Mouse (Mus musculus) MEL (cell line): ENCODE measurements around the gene Dhx30. TPM values are rescaled to one million over a fixed set of nuclear protein-coding genes. Genes with fewer than 3 reads are reported as not detected.

Experiments used
- DNase-seq: peaks from one replicate; pipeline ENCODE4 v3.0.0; 2011; ENCODE audit warnings: low read depth, low spot score
- H3K27ac ChIP-seq: 2 replicates; pipeline ENCODE4 v1.5.1; 2012; ENCODE audit warnings: low read depth, mild to moderate bottlenecking, control low read depth, low read length, moderate library complexity; ENCODE audit not compliant: control insufficient read depth
- H3K27me3 ChIP-seq, 2 experiments: fragments of 150-350 bp in 1 of 2; sonication (generic) in 1 of 2; 2 replicates each; pipeline ENCODE4 v1.6.1; 2012; ENCODE audit warnings: low read length in 2 of 2, mild to moderate bottlenecking in 2 of 2, improper control_type of control experiment in 1 of 2, moderate library complexity in 1 of 2; ENCODE audit not compliant: insufficient read depth in 2 of 2, control insufficient read depth in 1 of 2
- H3K36me3 ChIP-seq, 2 experiments: 2 replicates each; pipeline ENCODE4 v1.6.1; 2012 to 2014; ENCODE audit warnings: low read length in 2 of 2, improper control_type of control experiment in 1 of 2, inconsistent platforms in 1 of 2, mild to moderate bottlenecking in 1 of 2; ENCODE audit not compliant: insufficient read depth in 2 of 2, control insufficient read depth in 1 of 2
- H3K4me1 ChIP-seq, 2 experiments: fragments of 150-350 bp in 1 of 2; sonication (generic) in 1 of 2; 2 replicates each; pipeline ENCODE4 v1.6.1; 2012; ENCODE audit warnings: low read length in 2 of 2, improper control_type of control experiment in 1 of 2, mild to moderate bottlenecking in 1 of 2; ENCODE audit not compliant: insufficient read depth in 2 of 2, control insufficient read depth in 1 of 2
- H3K4me3 ChIP-seq, 2 experiments: fragments of 150-350 bp in 1 of 2; sonication (generic) in 1 of 2; 2 replicates each; pipeline ENCODE4 v1.5.1; 2012; ENCODE audit warnings: low read depth in 2 of 2, low read length in 2 of 2, mild to moderate bottlenecking in 2 of 2, moderate library complexity in 2 of 2, control low read depth in 1 of 2, improper control_type of control experiment in 1 of 2; ENCODE audit not compliant: control insufficient read depth in 1 of 2, insufficient read depth in 1 of 2
- H3K79me2 ChIP-seq: 2 replicates; pipeline ENCODE4 v1.6.1; 2012; ENCODE audit warnings: mild to moderate bottlenecking, low read length, moderate library complexity; ENCODE audit not compliant: control insufficient read depth, poor library complexity, insufficient read depth
- H3K9ac ChIP-seq: 2 replicates; pipeline ENCODE4 v1.6.1; 2012; ENCODE audit warnings: low read depth, mild to moderate bottlenecking, control low read depth, low read length, moderate library complexity; ENCODE audit not compliant: control insufficient read depth, poor library complexity, severe bottlenecking
- H3K9me3 ChIP-seq: fragments of 150-350 bp; sonication (generic); replicated peaks from 2 replicates; pipeline ENCODE4 v1.6.1; 2012; ENCODE audit warnings: mild to moderate bottlenecking, low read length, improper control_type of control experiment, moderate library complexity; ENCODE audit not compliant: insufficient read depth
- E2F4 ChIP-seq: IDR thresholded peaks from 2 replicates; pipeline ENCODE4 v1.6.1; 2011; ENCODE audit warnings: low read depth, low read length, improper control_type of control experiment, borderline replicate concordance
- ELF1 ChIP-seq: IDR thresholded peaks from 2 replicates; pipeline ENCODE4 v1.6.1; 2014; ENCODE audit warnings: low read depth, mild to moderate bottlenecking, inconsistent platforms, low read length, improper control_type of control experiment, moderate library complexity
- EP300 ChIP-seq, 2 experiments: IDR thresholded peaks; 2 replicates each; pipeline ENCODE4 v1.6.1; 2011; ENCODE audit warnings: improper control_type of control experiment in 2 of 2, low read length in 2 of 2, low read depth in 1 of 2, mild to moderate bottlenecking in 1 of 2
- ETS1 ChIP-seq: IDR thresholded peaks from 2 replicates; pipeline ENCODE4 v1.6.1; 2012; ENCODE audit warnings: low read depth, mild to moderate bottlenecking, inconsistent platforms, low read length, improper control_type of control experiment, moderate library complexity
- GABPA ChIP-seq: IDR thresholded peaks from 2 replicates; pipeline ENCODE4 v1.6.1; 2012; ENCODE audit warnings: low read depth, mild to moderate bottlenecking, inconsistent platforms, low read length, improper control_type of control experiment, moderate library complexity
- GATA1 ChIP-seq: IDR thresholded peaks from 2 replicates; pipeline ENCODE4 v1.6.1; 2011; ENCODE audit warnings: low read depth, low read length, improper control_type of control experiment
- JUND ChIP-seq: IDR thresholded peaks from 2 replicates; pipeline ENCODE4 v1.6.1; 2011; ENCODE audit warnings: low read depth, mild to moderate bottlenecking, improper control_type of control experiment, low read length
- KAT2A ChIP-seq: conservative IDR thresholded peaks from 2 replicates; pipeline ENCODE4 v1.6.1; 2012; ENCODE audit warnings: low read depth, low read length, improper control_type of control experiment, inconsistent platforms
- MAFK ChIP-seq: IDR thresholded peaks from 2 replicates; pipeline ENCODE4 v1.6.1; 2011; ENCODE audit warnings: low read depth, mild to moderate bottlenecking, low read length, improper control_type of control experiment, borderline replicate concordance
- MAZ ChIP-seq: IDR thresholded peaks from 2 replicates; pipeline ENCODE4 v1.6.1; 2012; ENCODE audit warnings: low read depth, mild to moderate bottlenecking, inconsistent platforms, low read length, improper control_type of control experiment
- MEF2A ChIP-seq: IDR thresholded peaks from 2 replicates; pipeline ENCODE4 v1.6.1; 2014; ENCODE audit warnings: low read depth, mild to moderate bottlenecking, inconsistent platforms, low read length, improper control_type of control experiment; ENCODE audit not compliant: poor library complexity, insufficient replicate concordance, severe bottlenecking; ENCODE audit errors: extremely low read depth
- MXI1 ChIP-seq: IDR thresholded peaks from 2 replicates; pipeline ENCODE4 v1.6.1; 2011; ENCODE audit warnings: mild to moderate bottlenecking, low read depth, low read length, improper control_type of control experiment
- MYB ChIP-seq: IDR thresholded peaks from 2 replicates; pipeline ENCODE4 v1.6.1; 2011; ENCODE audit warnings: mild to moderate bottlenecking, low read depth, low read length, improper control_type of control experiment
- MYC ChIP-seq: IDR thresholded peaks from 2 replicates; pipeline ENCODE4 v1.6.1; 2011; ENCODE audit warnings: low read depth, mild to moderate bottlenecking, low read length, improper control_type of control experiment, moderate library complexity
- NRF1 ChIP-seq: IDR thresholded peaks from 2 replicates; pipeline ENCODE4 v1.6.1; 2014; ENCODE audit warnings: low read depth, mild to moderate bottlenecking, inconsistent platforms, low read length, improper control_type of control experiment, moderate library complexity; ENCODE audit not compliant: poor library complexity, insufficient read depth, severe bottlenecking
- POLR2AphosphoS5 ChIP-seq: IDR thresholded peaks from 2 replicates; pipeline ENCODE4 v1.6.1; 2012; ENCODE audit warnings: low read depth, borderline replicate concordance, mild to moderate bottlenecking, inconsistent platforms, low read length, moderate library complexity, mixed read lengths
- RAD21 ChIP-seq: IDR thresholded peaks from 2 replicates; pipeline ENCODE4 v1.6.1; 2011; ENCODE audit warnings: mild to moderate bottlenecking, low read depth, low read length, improper control_type of control experiment
- RCOR1 ChIP-seq: IDR thresholded peaks from 2 replicates; pipeline ENCODE4 v1.6.1; 2012; ENCODE audit warnings: low read depth, mild to moderate bottlenecking, inconsistent platforms, low read length, improper control_type of control experiment
- SIN3A ChIP-seq: IDR thresholded peaks from 2 replicates; pipeline ENCODE4 v1.6.1; 2012; ENCODE audit warnings: low read length, improper control_type of control experiment, inconsistent platforms
- SMC3 ChIP-seq: IDR thresholded peaks from 2 replicates; pipeline ENCODE4 v1.6.1; 2011; ENCODE audit warnings: low read depth, low read length, improper control_type of control experiment
- TAL1 ChIP-seq: IDR thresholded peaks from 2 replicates; pipeline ENCODE4 v1.6.1; 2012; ENCODE audit warnings: mild to moderate bottlenecking, inconsistent platforms, low read length, moderate library complexity, mixed read lengths
- TBP ChIP-seq: IDR thresholded peaks from 2 replicates; pipeline ENCODE4 v1.8.0; 2011; ENCODE audit warnings: low read depth, low read length, improper control_type of control experiment
- TCF12 ChIP-seq: IDR thresholded peaks from 2 replicates; pipeline ENCODE4 v1.6.1; 2014; ENCODE audit warnings: low read depth, mild to moderate bottlenecking, inconsistent platforms, low read length, improper control_type of control experiment, moderate library complexity
- USF1 ChIP-seq: IDR thresholded peaks from 2 replicates; pipeline ENCODE4 v1.6.1; 2014; ENCODE audit warnings: low read depth, mild to moderate bottlenecking, inconsistent platforms, low read length, improper control_type of control experiment, moderate library complexity
- ZKSCAN1 ChIP-seq: IDR thresholded peaks from 2 replicates; pipeline ENCODE4 v1.6.1; 2012; ENCODE audit warnings: low read depth, mild to moderate bottlenecking, inconsistent platforms, low read length, improper control_type of control experiment, moderate library complexity
- ZMIZ1 ChIP-seq: IDR thresholded peaks from 2 replicates; pipeline ENCODE4 v1.6.1; 2012; ENCODE audit warnings: low read depth, mild to moderate bottlenecking, inconsistent platforms, low read length, improper control_type of control experiment, moderate library complexity
- ZNF384 ChIP-seq: IDR thresholded peaks from 2 replicates; pipeline ENCODE4 v1.6.1; 2012; ENCODE audit warnings: low read depth, mild to moderate bottlenecking, inconsistent platforms, low read length, improper control_type of control experiment
- polyA plus RNA-seq, 2 experiments: library from polyadenylated mRNA; stranded (reverse) in 1 of 2; unstranded in 1 of 2; fragments of >175 nt in 1 of 2; fragments of >200 nt in 1 of 2; gene quantifications; 2 replicates each; pipeline versions ENCODE4 v1.2.1 to v1.2.4; 2012; ENCODE audit warnings: low replicate concordance in 2 of 2, low read depth in 1 of 2; ENCODE audit not compliant: insufficient read length in 2 of 2, insufficient read depth in 1 of 2, missing spikeins in 1 of 2
- total RNA-seq: library from RNA; depleted of rRNA; stranded (reverse); fragments of 300-350 nt; gene quantifications from 2 replicates; pipeline ENCODE4 v1.2.3, GENCODE M21; 2012

Dhx30 gene
- total and polyA plus RNA-seq, 3 experiments = 113 to 126 TPM; not detected in 1

DNA sequence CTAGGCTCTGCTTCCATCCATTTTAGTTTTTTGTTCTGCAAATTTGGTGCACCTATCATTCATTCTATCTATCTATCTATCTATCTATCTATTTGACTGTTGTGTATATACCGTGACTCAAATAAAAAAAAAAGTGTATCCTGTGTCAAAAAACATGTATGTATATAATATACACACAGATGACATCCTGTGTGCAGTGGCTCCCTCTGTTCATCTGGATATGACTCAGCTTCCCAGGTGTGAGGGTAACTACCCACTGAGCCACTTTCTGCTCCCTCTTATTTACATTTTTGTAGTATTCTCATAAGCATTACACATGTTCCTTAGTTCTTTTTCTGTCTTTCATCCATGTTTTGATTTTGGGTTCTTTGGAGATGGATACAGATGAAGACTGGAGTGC lies 24.5 kb upstream of the Dhx30 start:
- Histone ChIP-seq H3K4me3 (no peak overlapping the region), H3K36me3 (peaks cover 20 to 36% of the 10 kb centered on the region in 2 experiments), H3K27me3 (no peaks in the 10 kb centered on the region), H3K79me2 (peaks cover 12% of the 10 kb centered on the region; the same call in 1 of the 2 replicates), H3K27ac (no peak overlapping the region), H3K4me1 (peaks cover 0 to 5% of the 10 kb centered on the region in 2 experiments; a peak in 1 of 4 replicates), H3K9ac (no peak overlapping the region), H3K9me3 (no peaks in the 10 kb centered on the region)
- no peak for DNase-seq
- no peak for TF ChIP-seq MYB
- no peak for TF ChIP-seq NRF1
- TF ChIP-seq SMC3 = no peak
- no peak for TF ChIP-seq POLR2AphosphoS5
- TF ChIP-seq TBP = no peak
- TF ChIP-seq MXI1 = no peak
- no peak for TF ChIP-seq ZMIZ1
- no peak for TF ChIP-seq GABPA
- TF ChIP-seq SIN3A = no peak
- no peak for TF ChIP-seq MAFK
- TF ChIP-seq ZKSCAN1 = no peak
- no peak for TF ChIP-seq JUND
- no peak for TF ChIP-seq MYC
- TF ChIP-seq ZNF384 = no peak
- no peak for TF ChIP-seq ELF1
- no peak for TF ChIP-seq GATA1
- TF ChIP-seq KAT2A = no peak
- no peak for TF ChIP-seq ETS1
- no peak for TF ChIP-seq MAZ
- TF ChIP-seq RAD21 = no peak

- Histone ChIP-seq H3K9ac (no peak overlapping the region), H3K36me3 (peaks cover 25 to 33% of the 10 kb centered on the region in 2 experiments), H3K27ac (0 out of 2 replicates have a peak overlapping the region, but pooled peaks have one; percentile 9), H3K79me2 (peaks cover 31% of the 10 kb centered on the region), H3K27me3 (no peaks in the 10 kb centered on the region), H3K4me1 (peaks cover 0 to 5% of the 10 kb centered on the region in 2 experiments; a peak in 1 of 4 replicates), H3K9me3 (no peaks in the 10 kb centered on the region), H3K4me3 (no peak overlapping the region)
- peak; percentile 71 for DNase-seq
- TF ChIP-seq MAZ = no peak
- peak; percentile 55; the same call in 1 of the 2 replicates for TF ChIP-seq TAL1
- TF ChIP-seq TCF12 = peak; percentile 34; the same call in 1 of the 2 replicates
- TF ChIP-seq MYC = 0 out of 2 replicates have a peak, but pooled peaks have one; percentile 18
- no peak for TF ChIP-seq USF1
- peak; percentile 39 to 45; a peak in 2 of 4 replicates for TF ChIP-seq EP300 (IDR thresholded peaks at IDR 0.05; ENCODE audit: low read depth in 1 of 2, low read length in 2 of 2)
- no peak for TF ChIP-seq E2F4
- peak; percentile 36; the same call in 1 of the 2 replicates for TF ChIP-seq MXI1
- TF ChIP-seq RCOR1 = peak; percentile 77
- TF ChIP-seq GATA1 = peak; percentile 42
- TF ChIP-seq SIN3A = peak; percentile 52; the same call in 1 of the 2 replicates
- TF ChIP-seq MEF2A = peak; percentile 81; the same call in 1 of the 2 replicates
- TF ChIP-seq MAFK = peak; percentile 32; the same call in 1 of the 2 replicates
- TF ChIP-seq ETS1 = peak; percentile 46; the same call in 1 of the 2 replicates
These were observed 21.5 kb upstream of the Dhx30 start for GRCm38 (mm10) chr9:110139119-110139518.
